Comparison of ENCODE assay signal across 1 mouse cellular context in genomic region chr17:47873341-47873791, GRCm38 (mm10).
A peak's percentile ranks its signal among the peaks of the same experiment; 100 is the strongest.
TF ChIP-seq lines count a peak whose summit lies in the region.

No protein-coding gene starts in this region.

TF ChIP-seq in CH12.LX, 34 proteins besides CTCF, POLR2A, EP300 and RAD21 (continued from another document):
- TF ChIP-seq SMC3 (IDR thresholded peaks at IDR 0.05; ENCODE audit: low read depth, low read length), result peak; percentile 75
- TF ChIP-seq RCOR1 (conservative IDR thresholded peaks at IDR 0.05; ENCODE audit: low read depth, low read length), result no peak
- no peak for TF ChIP-seq MAX (IDR thresholded peaks at IDR 0.05; ENCODE audit: low read length)
- 0 out of 2 replicates have a peak, but pooled peaks have one; percentile 8 for TF ChIP-seq BHLHE40 (IDR thresholded peaks at IDR 0.05; ENCODE audit: low read depth, low read length)
